Mouse (Mus musculus) stomach, postnatal 0 days (tissue): Measurements from ENCODE around the gene Tgfbr2. TPM values are rescaled to one million over a fixed set of nuclear protein-coding genes. Genes with fewer than 3 reads are reported as not detected.
A peak's percentile ranks its signal among the peaks of the same experiment; 100 is the strongest.

Experiments
- ATAC-seq: fragments of 200-750 bp; cut with Nextera tagmentation; 2 replicates; pipeline ENCODE4 v1.8.0; 2017; ENCODE audit not compliant: low FRiP score, low TSS enrichment
- DNase-seq: peaks from one replicate; pipeline ENCODE4 v3.0.0-alpha.2; 2016; ENCODE audit warnings: low spot score
- H3K27ac ChIP-seq: fragments of 300-500 bp; sonication (generic); replicated peaks from 2 replicates; pipeline ENCODE4 v1.5.1; 2014; ENCODE audit warnings: mild to moderate bottlenecking, control low read depth
- H3K27me3 ChIP-seq: fragments of 300-500 bp; sonication (generic); 2 replicates; pipeline ENCODE4 v1.6.1; 2014; ENCODE audit warnings: low read length; ENCODE audit not compliant: control insufficient read depth, insufficient read depth
- H3K36me3 ChIP-seq: fragments of 300-500 bp; sonication (generic); 2 replicates; pipeline ENCODE4 v1.6.1; 2014; ENCODE audit warnings: low read length, mixed read lengths; ENCODE audit not compliant: control insufficient read depth, insufficient read depth
- H3K4me1 ChIP-seq: fragments of 300-500 bp; sonication (generic); replicated peaks from 2 replicates; pipeline ENCODE4 v1.6.1; 2014; ENCODE audit warnings: antibody characterized with exemption; ENCODE audit not compliant: control insufficient read depth, insufficient read depth
- H3K4me2 ChIP-seq: fragments of 300-500 bp; sonication (generic); replicated peaks from 2 replicates; pipeline ENCODE4 v1.6.1; 2014; ENCODE audit warnings: low read depth, mild to moderate bottlenecking, control low read depth, moderate library complexity
- H3K4me3 ChIP-seq: fragments of 300-500 bp; sonication (generic); 2 replicates; pipeline ENCODE4 v1.5.1; 2014; ENCODE audit warnings: low read depth, low read length, control low read depth
- H3K9ac ChIP-seq: fragments of 300-500 bp; sonication (generic); 2 replicates; pipeline ENCODE4 v1.6.1; 2014; ENCODE audit warnings: mild to moderate bottlenecking, low read length, control low read depth, mixed read lengths
- H3K9me3 ChIP-seq: fragments of 300-500 bp; sonication (generic); 2 replicates; pipeline ENCODE4 v1.6.1; 2016; ENCODE audit warnings: low read length; ENCODE audit not compliant: control insufficient read depth
- CTCF ChIP-seq: IDR thresholded peaks from 2 replicates; pipeline ENCODE4 v1.5.1; 2016; ENCODE audit warnings: antibody characterized with exemption, low read depth, mild to moderate bottlenecking, moderate library complexity
- EP300 ChIP-seq: optimal IDR thresholded peaks from 2 replicates; pipeline ENCODE3; 2016; ENCODE audit warnings: antibody characterized with exemption
- WGBS: fragments of 180-500 bp; shearing (Covaris S2); extraction: QIAGEN DNeasy Blood & Tissue Kit; methylation state at CpG from one replicate; pipeline ENCODE4 v1.1.7; 2014; 5-methylcytosine and 5-hydroxymethylcytosine counted together
- polyA plus RNA-seq: library from polyadenylated mRNA; unstranded; fragments of >200 nt; fragmentation: Nextera tagmentation; extraction: Ambion mirVana; gene quantifications from 2 replicates; pipeline ENCODE4 v1.2.1, GENCODE M21; 2015

Gene Tgfbr2
- polyA plus RNA-seq, 1 experiment from 2014 or later, result 16.8 TPM

- no peak overlapping the region for H3K9ac ChIP-seq
- peak; percentile 68 for DNase-seq
These were observed 87.3 kb downstream of the Tgfbr2 start for GRCm38 (mm10) chr9:116087880-116088279.

GRCm38 (mm10) chr9:116087263-116087662 lies 87.9 kb downstream of the Tgfbr2 start:
- ATAC-seq, result no peak
- Histone ChIP-seq H3K27me3 (no peaks in the 10 kb centered on the region), H3K36me3 (peaks cover 17% of the 10 kb centered on the region), H3K9ac (no peak overlapping the region), H3K4me1 (no peaks in the 10 kb centered on the region), H3K4me3 (no peak overlapping the region), H3K4me2 (no peak overlapping the region), H3K9me3 (no peaks in the 10 kb centered on the region), H3K27ac (no peak overlapping the region)
- no peak for TF ChIP-seq CTCF
- no peak for TF ChIP-seq EP300
- DNase-seq, result no peak
- WGBS, result 88% methylated on average over 5 of the region's 5 CpGs

More at GRCm38 (mm10) chr9:116087880-116088279, 87.3 kb downstream of the Tgfbr2 start:
- H3K4me3 ChIP-seq, result no peak overlapping the region
- H3K27ac ChIP-seq, result 0 out of 2 replicates have a peak overlapping the region, but pooled peaks have one; percentile 4
- TF ChIP-seq EP300 (no peak), CTCF (peak; percentile 91)
- H3K9me3 ChIP-seq, result no peaks in the 10 kb centered on the region
- H3K27me3 ChIP-seq, result no peaks in the 10 kb centered on the region
- no peak overlapping the region for H3K4me2 ChIP-seq
- H3K4me1 ChIP-seq, result no peaks in the 10 kb centered on the region
- ATAC-seq, result no peak
- H3K36me3 ChIP-seq, result peaks cover 22% of the 10 kb centered on the region
- WGBS, result 23% methylated on average over 5 of the region's 5 CpGs

DNA sequence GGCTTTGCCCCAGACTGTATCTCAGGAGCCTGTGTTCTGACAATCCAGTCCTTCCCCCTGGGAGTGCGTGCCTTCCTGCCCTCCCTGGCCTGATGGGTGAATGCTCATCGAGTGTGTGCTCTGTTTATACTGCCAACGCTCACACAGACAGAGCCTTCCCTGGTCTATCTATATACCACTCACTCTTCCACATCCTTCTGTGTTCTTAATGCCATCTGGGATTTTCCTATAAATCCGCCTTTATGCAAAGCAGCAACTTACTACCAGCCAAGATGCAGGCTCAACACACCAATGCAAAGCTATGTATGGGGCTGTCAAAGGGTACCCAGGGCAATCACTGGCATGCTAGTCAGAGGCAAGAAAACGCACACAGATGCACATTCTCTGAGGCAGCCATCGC lies 89.2 kb downstream of the Tgfbr2 start:
- H3K27ac ChIP-seq, result no peak overlapping the region
- H3K9ac ChIP-seq, result no peak overlapping the region
- H3K9me3 ChIP-seq, result no peaks in the 10 kb centered on the region
- no peak for DNase-seq
- ATAC-seq, result no peak
- H3K36me3 ChIP-seq, result peaks cover 17% of the 10 kb centered on the region
- no peak overlapping the region for H3K4me2 ChIP-seq
- no peaks in the 10 kb centered on the region for H3K27me3 ChIP-seq
- TF ChIP-seq EP300 (no peak), CTCF (no peak)
- no peaks in the 10 kb centered on the region for H3K4me1 ChIP-seq
- 86% methylated on average over 6 of the region's 6 CpGs for WGBS
- H3K4me3 ChIP-seq, result no peak overlapping the region

GRCm38 (mm10) chr9:116084324-116084931 lies 90.7 kb downstream of the Tgfbr2 start:
- WGBS, result 74% methylated on average over 12 of the region's 12 CpGs
- H3K27me3 ChIP-seq, result no peaks in the 10 kb centered on the region
- ATAC-seq (no peak), DNase-seq (no peak)
- TF ChIP-seq CTCF (no peak), EP300 (no peak)
- H3K27ac ChIP-seq, result no peak overlapping the region
- no peaks in the 10 kb centered on the region for H3K9me3 ChIP-seq
- H3K9ac ChIP-seq, result no peak overlapping the region
- no peak overlapping the region for H3K4me3 ChIP-seq
- peaks cover 4% of the 10 kb centered on the region for H3K36me3 ChIP-seq
- no peaks in the 10 kb centered on the region for H3K4me1 ChIP-seq
- no peak overlapping the region for H3K4me2 ChIP-seq

- DNase-seq, result no peak
- Histone ChIP-seq H3K4me2 (no peak overlapping the region), H3K9ac (no peak overlapping the region), H3K4me1 (no peaks in the 10 kb centered on the region), H3K4me3 (no peak overlapping the region), H3K36me3 (peaks cover 2% of the 10 kb centered on the region; the same call in 1 of the 2 replicates), H3K9me3 (no peaks in the 10 kb centered on the region), H3K27ac (no peak overlapping the region), H3K27me3 (no peaks in the 10 kb centered on the region)
- TF ChIP-seq CTCF (no peak), EP300 (no peak)
- no peak for ATAC-seq
- 77% methylated on average over 8 of the region's 8 CpGs for WGBS
These were observed 91.3 kb downstream of the Tgfbr2 start for GRCm38 (mm10) chr9:116083726-116084323.

- DNase-seq, result no peak
- Histone ChIP-seq H3K27me3 (no peaks in the 10 kb centered on the region), H3K9ac (no peak overlapping the region), H3K36me3 (no peaks in the 10 kb centered on the region; the same call in 1 of the 2 replicates), H3K4me1 (no peaks in the 10 kb centered on the region), H3K4me3 (no peak overlapping the region), H3K27ac (no peak overlapping the region), H3K4me2 (no peak overlapping the region), H3K9me3 (no peaks in the 10 kb centered on the region)
- whole genome bisulfite sequencing, result 89% methylated on average over 5 of the region's 5 CpGs
- no peak for TF ChIP-seq EP300
- TF ChIP-seq CTCF, result no peak
- ATAC-seq, result no peak
These were observed 91.9 kb downstream of the Tgfbr2 start for GRCm38 (mm10) chr9:116083300-116083699.
